Mouse (Mus musculus) liver, postnatal 0 days (tissue): ENCODE results near the gene Lce3d.

Experiments used
- CTCF ChIP-seq: sonication (generic); IDR thresholded peaks from 2 replicates; pipeline ENCODE4 v1.5.1; 2016; ENCODE audit warnings: antibody characterized with exemption, low read depth
- EP300 ChIP-seq: IDR thresholded peaks from 2 replicates; pipeline ENCODE4 v1.6.1; 2016; ENCODE audit warnings: antibody characterized with exemption, low read depth, mild to moderate bottlenecking

- TF ChIP-seq EP300 (no peak), CTCF (peak; percentile 58)
Measured at GRCm38 (mm10) chr3:92907571-92907970, 49.6 kb upstream of the Lce3d start.
